Mouse (Mus musculus): ENCODE measurements at regions not wholly inside any gene's neighbourhood (a gene's known extent, or its start where the extent isn't known, plus 50 kb on each side); places are given as distances from the start of the nearest gene placed in this dataset.

GRCm38 (mm10) chr1:137227098-137227485, 266.8 kb upstream of the Nr5a2 start:
- TF ChIP-seq CTCF (IDR thresholded peaks at IDR 0.05; ENCODE audit: borderline replicate concordance, control insufficient read depth, extremely low read depth, insufficient read depth, low read length, poor library complexity), result no peak
- WGBS, result 22% methylated on average over 4 of the region's 4 CpGs

DNA sequence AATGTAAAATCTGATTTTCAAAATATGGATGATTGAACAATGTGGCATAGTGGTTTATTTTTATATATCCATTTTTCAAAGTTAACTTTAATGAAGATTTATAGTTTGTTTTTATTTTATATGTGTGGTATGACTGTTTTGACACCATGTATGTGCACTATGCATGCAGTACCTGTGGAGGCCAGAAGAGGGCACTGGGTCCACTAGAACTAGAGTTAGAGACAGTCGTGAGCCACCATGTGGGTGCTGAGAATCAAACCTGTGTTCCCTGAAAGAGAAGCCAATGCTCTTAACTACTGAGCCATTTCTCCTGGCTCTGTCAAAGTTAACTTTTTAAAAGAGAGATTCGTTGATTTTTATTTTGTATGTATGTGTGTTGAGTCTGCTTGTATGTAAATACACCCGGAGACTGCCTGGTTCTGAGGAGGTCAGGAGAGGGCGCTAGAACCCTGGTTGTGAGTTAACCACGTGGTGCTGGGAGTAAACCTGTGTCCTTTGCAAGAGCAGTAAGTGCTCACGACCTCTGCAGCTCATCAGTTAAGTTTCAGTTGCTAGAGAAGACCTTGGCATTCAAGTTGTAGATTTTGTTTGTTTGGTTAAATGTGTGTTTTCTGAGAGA, 266.3 kb upstream of the Nr5a2 start:
- H3K4me1 ChIP-seq (replicated peaks; ENCODE audit: control insufficient read depth, insufficient read depth, low read length), result peaks cover 2% of the 10 kb centered on the region; the same call in 1 of the 2 replicates
- no peak overlapping the region for H3K27ac ChIP-seq (ENCODE audit: control insufficient read depth, insufficient read depth, low read length)
- WGBS, result 87% methylated on average over 6 of the region's 6 CpGs
- TF ChIP-seq POLR2A (IDR thresholded peaks at IDR 0.05; ENCODE audit: control insufficient read depth, extremely low read depth, insufficient read depth, low read length, poor library complexity), result no peak
- TF ChIP-seq CTCF (IDR thresholded peaks at IDR 0.05; ENCODE audit: borderline replicate concordance, control insufficient read depth, extremely low read depth, insufficient read depth, low read length, poor library complexity), result no peak
- no peak overlapping the region for H3K4me3 ChIP-seq (ENCODE audit: control insufficient read depth, insufficient read depth, low read length)
- no peaks in the 10 kb centered on the region for H3K27me3 ChIP-seq (ENCODE audit: control insufficient read depth, insufficient read depth, low read length)
- no peak for DNase-seq
- H3K36me3 ChIP-seq (ENCODE audit: control insufficient read depth, insufficient read depth, low read length), result no peaks in the 10 kb centered on the region

More at GRCm38 (mm10) chr1:137227098-137227485, 266.8 kb upstream of the Nr5a2 start:
- no peak for DNase-seq
- Histone ChIP-seq H3K27me3 (ENCODE audit: control insufficient read depth, insufficient read depth, low read length) (no peaks in the 10 kb centered on the region), H3K36me3 (ENCODE audit: control insufficient read depth, insufficient read depth, low read length) (no peaks in the 10 kb centered on the region), H3K4me3 (ENCODE audit: control insufficient read depth, insufficient read depth, low read length) (no peak overlapping the region), H3K4me1 (replicated peaks; ENCODE audit: control insufficient read depth, insufficient read depth, low read length) (no peaks in the 10 kb centered on the region), H3K27ac (ENCODE audit: control insufficient read depth, insufficient read depth, low read length) (no peak overlapping the region)

DNA sequence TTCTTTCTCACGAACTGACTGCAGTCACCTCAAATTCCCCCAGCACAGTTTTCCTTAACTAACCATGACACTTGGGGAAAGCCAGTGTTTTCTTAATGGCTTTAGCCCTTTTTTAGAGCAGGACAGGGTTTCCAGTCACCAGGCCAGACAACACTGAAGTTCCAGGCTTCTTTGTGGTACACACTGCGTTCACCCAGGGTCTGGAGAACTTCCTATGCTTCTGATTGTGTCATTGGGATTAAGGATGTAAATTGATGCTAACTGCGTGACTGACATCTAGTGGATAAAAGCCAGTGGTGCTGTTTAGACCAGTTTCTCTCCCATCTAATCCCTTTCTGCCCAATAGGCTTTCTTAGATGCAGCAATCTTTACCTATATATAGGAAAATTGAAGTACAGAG, 265.2 kb upstream of the Nr5a2 start:
- TF ChIP-seq POLR2A (IDR thresholded peaks at IDR 0.05; ENCODE audit: control insufficient read depth, extremely low read depth, insufficient read depth, low read length, poor library complexity), result no peak
- TF ChIP-seq CTCF (IDR thresholded peaks at IDR 0.05; ENCODE audit: borderline replicate concordance, control insufficient read depth, extremely low read depth, insufficient read depth, low read length, poor library complexity), result no peak
- H3K4me1 ChIP-seq (replicated peaks; ENCODE audit: control insufficient read depth, insufficient read depth, low read length), result peaks cover 4% of the 10 kb centered on the region; the same call in 1 of the 2 replicates
- H3K27me3 ChIP-seq (ENCODE audit: control insufficient read depth, insufficient read depth, low read length), result no peaks in the 10 kb centered on the region
- no peak overlapping the region for H3K27ac ChIP-seq (ENCODE audit: control insufficient read depth, insufficient read depth, low read length)
- DNase-seq, result no peak
- no peak overlapping the region for H3K4me3 ChIP-seq (ENCODE audit: control insufficient read depth, insufficient read depth, low read length)
- H3K36me3 ChIP-seq (ENCODE audit: control insufficient read depth, insufficient read depth, low read length), result no peaks in the 10 kb centered on the region
- 34% methylated on average over 3 of the region's 3 CpGs for WGBS

GRCm38 (mm10) chr1:137223052-137223451, 262.8 kb upstream of the Nr5a2 start:
- no peak for DNase-seq
- 43% methylated on average over 10 of the region's 10 CpGs for WGBS
- Histone ChIP-seq H3K27ac (ENCODE audit: control insufficient read depth, insufficient read depth, low read length) (no peak overlapping the region), H3K4me3 (ENCODE audit: control insufficient read depth, insufficient read depth, low read length) (no peak overlapping the region), H3K36me3 (ENCODE audit: control insufficient read depth, insufficient read depth, low read length) (no peaks in the 10 kb centered on the region), H3K27me3 (ENCODE audit: control insufficient read depth, insufficient read depth, low read length) (no peaks in the 10 kb centered on the region), H3K4me1 (replicated peaks; ENCODE audit: control insufficient read depth, insufficient read depth, low read length) (peaks cover 12% of the 10 kb centered on the region)
- no peak for TF ChIP-seq CTCF (IDR thresholded peaks at IDR 0.05; ENCODE audit: borderline replicate concordance, control insufficient read depth, extremely low read depth, insufficient read depth, low read length, poor library complexity)
- no peak for TF ChIP-seq POLR2A (IDR thresholded peaks at IDR 0.05; ENCODE audit: control insufficient read depth, extremely low read depth, insufficient read depth, low read length, poor library complexity)

GRCm38 (mm10) chr1:137221087-137222057, 261.1 kb upstream of the Nr5a2 start:
- no peak overlapping the region for H3K27ac ChIP-seq (ENCODE audit: control insufficient read depth, insufficient read depth, low read length)
- H3K4me3 ChIP-seq (ENCODE audit: control insufficient read depth, insufficient read depth, low read length), result no peak overlapping the region
- WGBS, result 21% methylated on average over 25 of the region's 25 CpGs
- no peaks in the 10 kb centered on the region for H3K36me3 ChIP-seq (ENCODE audit: control insufficient read depth, insufficient read depth, low read length)
- peaks cover 12% of the 10 kb centered on the region for H3K4me1 ChIP-seq (replicated peaks; ENCODE audit: control insufficient read depth, insufficient read depth, low read length)
- no peaks in the 10 kb centered on the region for H3K27me3 ChIP-seq (ENCODE audit: control insufficient read depth, insufficient read depth, low read length)
- no peak for DNase-seq
- TF ChIP-seq POLR2A (IDR thresholded peaks at IDR 0.05; ENCODE audit: control insufficient read depth, extremely low read depth, insufficient read depth, low read length, poor library complexity) (no peak), CTCF (IDR thresholded peaks at IDR 0.05; ENCODE audit: borderline replicate concordance, control insufficient read depth, extremely low read depth, insufficient read depth, low read length, poor library complexity) (no peak)

DNA sequence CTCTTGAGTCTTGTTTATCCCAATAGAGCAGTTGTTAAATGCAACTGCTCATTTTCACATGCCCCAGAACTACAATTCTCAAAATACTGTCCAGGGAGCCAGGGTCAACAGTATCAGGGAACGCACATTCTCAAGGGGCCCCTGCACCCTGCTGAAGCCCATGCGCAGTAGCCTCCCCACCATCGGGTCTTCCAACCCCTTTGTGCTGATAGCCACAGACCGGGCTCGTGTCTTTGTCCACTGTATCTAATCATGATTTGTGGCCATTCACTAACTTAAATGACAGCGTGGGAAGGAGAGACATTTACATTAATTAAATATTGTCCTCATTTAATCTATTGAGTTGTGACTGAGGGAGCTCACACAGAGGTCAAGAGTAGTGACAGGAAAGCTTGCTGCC, 260.0 kb upstream of the Nr5a2 start:
- Histone ChIP-seq H3K27me3 (ENCODE audit: control insufficient read depth, insufficient read depth, low read length) (no peaks in the 10 kb centered on the region), H3K4me1 (replicated peaks; ENCODE audit: control insufficient read depth, insufficient read depth, low read length) (peaks cover 12% of the 10 kb centered on the region), H3K4me3 (ENCODE audit: control insufficient read depth, insufficient read depth, low read length) (no peak overlapping the region), H3K27ac (ENCODE audit: control insufficient read depth, insufficient read depth, low read length) (no peak overlapping the region), H3K36me3 (ENCODE audit: control insufficient read depth, insufficient read depth, low read length) (no peaks in the 10 kb centered on the region)
- WGBS, result 93% methylated on average over 6 of the region's 6 CpGs
- no peak for DNase-seq
- TF ChIP-seq POLR2A (IDR thresholded peaks at IDR 0.05; ENCODE audit: control insufficient read depth, extremely low read depth, insufficient read depth, low read length, poor library complexity), result no peak
- no peak for TF ChIP-seq CTCF (IDR thresholded peaks at IDR 0.05; ENCODE audit: borderline replicate concordance, control insufficient read depth, extremely low read depth, insufficient read depth, low read length, poor library complexity)

Measured in thymus, adult 2 months (tissue).